In the genomic region with DNA sequence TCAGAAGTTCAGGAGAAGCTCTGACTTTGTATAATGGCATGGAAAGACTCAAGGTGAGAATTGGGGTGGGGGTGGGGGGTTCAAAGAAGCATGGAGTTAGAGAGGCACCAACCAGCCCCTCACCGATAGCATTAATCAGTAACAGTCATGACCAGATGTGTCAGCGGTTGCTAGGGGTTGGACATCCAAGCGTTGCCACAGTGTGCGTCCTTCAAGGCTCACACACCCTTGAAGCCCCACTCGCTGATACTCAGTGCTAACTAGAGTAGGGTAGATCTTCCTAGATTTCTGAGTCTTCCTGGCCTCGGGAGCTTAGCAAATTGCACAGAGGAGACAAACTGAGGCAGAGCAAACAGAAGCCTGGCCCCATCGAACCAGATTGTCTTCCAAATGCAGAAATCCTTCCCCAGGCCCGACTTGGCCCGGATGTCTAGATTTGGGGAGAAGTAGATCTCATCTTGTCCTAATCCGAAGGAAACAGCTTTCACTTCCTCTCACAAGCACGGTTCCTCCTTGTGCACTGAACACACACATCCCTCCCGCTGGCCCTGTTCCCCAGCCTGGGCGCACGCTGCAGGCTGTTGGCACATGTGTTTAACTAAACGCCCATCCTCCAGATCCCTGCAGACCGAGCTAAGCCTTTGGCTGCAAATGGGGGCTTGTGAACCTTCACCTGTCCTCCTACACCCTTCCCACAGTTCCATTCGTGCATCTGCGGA, we compare ENCODE assay signal across 11 mouse cellular contexts.
DNase-seq lines count a peak whose midpoint lies in the region; ATAC-seq and TF ChIP-seq lines count a peak whose summit lies in the region.
"Had no signal": no experiment of that assay in that cellular context is flagged by ENCODE, and none has a peak within 500 bp of the region (broad histone marks: within the 10 kb centered on the region; RNA-seq: fewer than 3 reads in every experiment).

No protein-coding gene starts in this region.

- H3K4me3 ChIP-seq in liver, embryonic 11.5 days (ENCODE audit: low read depth, low read length) = no peak overlapping the region
- no peak overlapping the region for H3K4me3 ChIP-seq in forebrain, postnatal 0 days (ENCODE audit: low read depth, low read length)
- H3K4me3 ChIP-seq: hindbrain, embryonic 13.5 days; midbrain, embryonic 13.5 days had no signal

- DNase-seq in liver = peak; percentile 15
- DNase-seq in liver, embryonic 11.5 days (ENCODE audit: low spot score) = no peak
- peak; percentile 64 for DNase-seq in forebrain, postnatal 0 days
- peak; percentile 64 to 75 for DNase-seq in layer of hippocampus, adult 18-20 months (ENCODE audit: low spot score in 2 of 2)
- DNase-seq in right cerebral cortex, postnatal 14 days = peak; percentile 44
- no peak for DNase-seq in ovary, postnatal 10 days (ENCODE audit: low spot score)
- no peak for DNase-seq in urinary bladder, postnatal 14 days (ENCODE audit: low spot score)
- DNase-seq: retina, postnatal 1 day; thymus, postnatal 25 days had no signal

- 56% methylated on average over 18 of the region's 18 CpGs for WGBS in liver, embryonic 11.5 days
- WGBS in forebrain, postnatal 0 days = 76% methylated on average over 18 of the region's 18 CpGs

- H3K4me1 ChIP-seq in liver, embryonic 11.5 days (replicated peaks; ENCODE audit: control insufficient read depth, insufficient read depth, low read length) = no peaks in the 10 kb centered on the region
- H3K4me1 ChIP-seq in forebrain, postnatal 0 days (ENCODE audit: insufficient read depth) = no peaks in the 10 kb centered on the region

- no peak overlapping the region for H3K9ac ChIP-seq in liver, embryonic 11.5 days (ENCODE audit: low read depth, low read length)
- H3K9ac ChIP-seq in forebrain, postnatal 0 days = no peak overlapping the region
- H3K9ac ChIP-seq: hindbrain, embryonic 13.5 days; midbrain, embryonic 13.5 days had no signal

- H3K9me3 ChIP-seq in liver, embryonic 11.5 days (ENCODE audit: control insufficient read depth, low read length) = no peaks in the 10 kb centered on the region
- no peaks in the 10 kb centered on the region for H3K9me3 ChIP-seq in forebrain, postnatal 0 days (ENCODE audit: low read length)
- H3K9me3 ChIP-seq: hindbrain, embryonic 13.5 days had no signal

- H3K36me3 ChIP-seq in liver, embryonic 11.5 days (ENCODE audit: control insufficient read depth, insufficient read depth, low read length) = no peaks in the 10 kb centered on the region
- no peaks in the 10 kb centered on the region for H3K36me3 ChIP-seq in forebrain, postnatal 0 days (ENCODE audit: insufficient read depth)
- H3K36me3 ChIP-seq: hindbrain, embryonic 13.5 days; midbrain, embryonic 13.5 days had no signal

- peaks cover 14% of the 10 kb centered on the region for H3K27me3 ChIP-seq in liver, embryonic 11.5 days (replicated peaks; ENCODE audit: control insufficient read depth, insufficient read depth, low read length)
- no peaks in the 10 kb centered on the region for H3K27me3 ChIP-seq in forebrain, postnatal 0 days (ENCODE audit: insufficient read depth, low read length)

- no peak overlapping the region for H3K27ac ChIP-seq in liver, embryonic 11.5 days (ENCODE audit: low read depth, low read length)
- H3K27ac ChIP-seq in forebrain, postnatal 0 days (ENCODE audit: low read depth, low read length) = no peak overlapping the region; the same call in 1 of the 2 replicates
- H3K27ac ChIP-seq: hindbrain, embryonic 13.5 days; midbrain, embryonic 13.5 days had no signal

- no peak for ATAC-seq in liver, embryonic 11.5 days (replicated peaks; ENCODE audit: low FRiP score)
- peak; percentile 70 for ATAC-seq in forebrain, postnatal 0 days
- ATAC-seq: midbrain, embryonic 13.5 days had no signal

- no peak for TF ChIP-seq CTCF in forebrain, postnatal 0 days (IDR thresholded peaks at IDR 0.05; ENCODE audit: low read depth)

- H3K4me2 ChIP-seq in liver, embryonic 11.5 days = no peak overlapping the region
- H3K4me2 ChIP-seq in forebrain, postnatal 0 days (ENCODE audit: low read depth) = no peak overlapping the region
- H3K4me2 ChIP-seq: hindbrain, embryonic 13.5 days; midbrain, embryonic 13.5 days had no signal

Comparison
In these comparisons a context has a peak if more than half of its experiments do, and no peak if none do; other contexts are left out.
1. DNase-seq: peak in liver (single experiment), forebrain, postnatal 0 days (single experiment), layer of hippocampus, adult 18-20 months (2 of 2) and right cerebral cortex, postnatal 14 days (single experiment); none in liver, embryonic 11.5 days (single experiment), ovary, postnatal 10 days (single experiment) and urinary bladder, postnatal 14 days (single experiment).